Mouse (Mus musculus) embryonic facial prominence, embryonic 14.5 days (tissue): Measurements from ENCODE around the gene Polr3h. TPM values are rescaled to one million over a fixed set of nuclear protein-coding genes. Genes with fewer than 3 reads are reported as not detected.

ENCODE experiments used
- ATAC-seq: fragments of 200-750 bp; cut with Nextera tagmentation; 2 replicates; pipeline ENCODE4 v1.8.0; 2017; ENCODE audit warnings: low read depth, moderate number of reproducible peaks, moderate TSS enrichment
- DNase-seq: peaks from one replicate; pipeline ENCODE4 v3.0.0-alpha.2; 2015; ENCODE audit warnings: low spot score
- H3K27ac ChIP-seq: fragments of 300-500 bp; sonication (generic); replicated peaks from 2 replicates; pipeline ENCODE4 v1.5.1; 2014; ENCODE audit warnings: low read depth, mild to moderate bottlenecking, low read length, moderate library complexity
- H3K27me3 ChIP-seq: fragments of 300-500 bp; sonication (generic); replicated peaks from 2 replicates; pipeline ENCODE4 v1.6.1; 2014; ENCODE audit warnings: low read length; ENCODE audit not compliant: control insufficient read depth, insufficient read depth
- H3K36me3 ChIP-seq: fragments of 300-500 bp; sonication (generic); 2 replicates; pipeline ENCODE4 v1.6.1; 2014; ENCODE audit warnings: low read length, mixed read lengths; ENCODE audit not compliant: control insufficient read depth, insufficient read depth
- H3K4me1 ChIP-seq: fragments of 300-500 bp; sonication (generic); 2 replicates; pipeline ENCODE4 v1.6.1; 2014; ENCODE audit warnings: antibody characterized with exemption, low read length; ENCODE audit not compliant: control insufficient read depth, insufficient read depth
- H3K4me2 ChIP-seq: fragments of 300-500 bp; sonication (generic); 2 replicates; pipeline ENCODE4 v1.6.1; 2014; ENCODE audit warnings: low read depth, mild to moderate bottlenecking, low read length, moderate library complexity, mixed read lengths
- H3K4me3 ChIP-seq: fragments of 300-500 bp; sonication (generic); 2 replicates; pipeline ENCODE4 v1.5.1; 2014; ENCODE audit warnings: low read depth, mild to moderate bottlenecking, low read length
- H3K9ac ChIP-seq: fragments of 300-500 bp; sonication (generic); 2 replicates; pipeline ENCODE4 v1.6.1; 2014; ENCODE audit warnings: low read depth, mild to moderate bottlenecking, low read length, moderate library complexity, mixed read lengths
- H3K9me3 ChIP-seq: fragments of 300-500 bp; sonication (generic); 2 replicates; pipeline ENCODE4 v1.6.1; 2016; ENCODE audit warnings: low read length; ENCODE audit not compliant: control insufficient read depth
- WGBS: fragments of 180-500 bp; shearing (Covaris S2); extraction: QIAGEN DNeasy Blood & Tissue Kit; methylation state at CpG from one replicate; pipeline ENCODE4 v1.1.7; 2014; 5-methylcytosine and 5-hydroxymethylcytosine counted together
- polyA plus RNA-seq: library from polyadenylated mRNA; unstranded; fragments of >200 nt; fragmentation: Nextera tagmentation; extraction: Ambion mirVana; gene quantifications from 2 replicates; pipeline ENCODE4 v1.2.1, GENCODE M21; 2014

The Polr3h gene
- polyA plus RNA-seq, 1 experiment from 2014 or later = 70.4 TPM

- 38% methylated on average over 12 of the region's 12 CpGs for WGBS
- Histone ChIP-seq H3K27ac (no peak overlapping the region), H3K9ac (peak overlapping the region; percentile 19), H3K36me3 (no peaks in the 10 kb centered on the region), H3K9me3 (no peaks in the 10 kb centered on the region), H3K4me3 (no peak overlapping the region), H3K27me3 (no peaks in the 10 kb centered on the region), H3K4me2 (no peak overlapping the region), H3K4me1 (peaks cover 15% of the 10 kb centered on the region)
- DNase-seq (peak; percentile 28), ATAC-seq (no peak)
Measured at GRCm38 (mm10) chr15:81932951-81933470, 7.0 kb upstream of the Polr3h start.

DNA sequence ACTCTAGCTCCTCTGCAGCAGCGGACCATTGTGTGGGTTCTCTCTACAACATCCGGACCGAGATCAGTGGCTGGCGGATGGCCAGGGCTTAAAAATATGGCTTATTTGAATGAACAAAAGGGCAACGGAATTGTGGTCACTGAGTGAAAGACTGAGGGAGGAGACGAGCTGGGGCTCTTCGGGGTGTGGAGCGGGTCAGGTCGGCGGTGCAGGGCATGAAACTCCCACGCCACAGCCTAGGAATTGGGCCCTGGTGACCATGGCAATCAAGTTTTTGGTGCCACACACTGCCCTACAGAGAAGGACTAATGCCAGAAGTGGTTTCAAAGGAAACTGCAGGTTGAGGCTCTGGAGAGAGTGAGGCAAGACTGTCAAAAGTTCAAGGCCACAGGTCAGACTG is 2.2 kb upstream of the Polr3h start:
- Histone ChIP-seq H3K4me3 (no peak overlapping the region), H3K9me3 (no peaks in the 10 kb centered on the region), H3K27ac (no peak overlapping the region; the same call in 1 of the 2 replicates), H3K4me1 (peaks cover 12% of the 10 kb centered on the region), H3K4me2 (no peak overlapping the region), H3K27me3 (no peaks in the 10 kb centered on the region), H3K9ac (no peak overlapping the region; the same call in 1 of the 2 replicates), H3K36me3 (no peaks in the 10 kb centered on the region)
- 57% methylated on average over 11 of the region's 11 CpGs for WGBS
- DNase-seq = peak; percentile 71
- ATAC-seq = no peak

- no peak overlapping the region for H3K4me3 ChIP-seq
- H3K36me3 ChIP-seq = no peaks in the 10 kb centered on the region
- no peaks in the 10 kb centered on the region for H3K27me3 ChIP-seq
- H3K4me1 ChIP-seq = peaks cover 12% of the 10 kb centered on the region
- no peak overlapping the region; the same call in 1 of the 2 replicates for H3K27ac ChIP-seq
- ATAC-seq (no peak), DNase-seq (peak; percentile 55)
- no peak overlapping the region for H3K9ac ChIP-seq
- 46% methylated on average over 4 of the region's 4 CpGs for WGBS
- H3K9me3 ChIP-seq = no peaks in the 10 kb centered on the region
- H3K4me2 ChIP-seq = no peak overlapping the region
Measured at GRCm38 (mm10) chr15:81927741-81928140, 1.7 kb upstream of the Polr3h start.

DNA sequence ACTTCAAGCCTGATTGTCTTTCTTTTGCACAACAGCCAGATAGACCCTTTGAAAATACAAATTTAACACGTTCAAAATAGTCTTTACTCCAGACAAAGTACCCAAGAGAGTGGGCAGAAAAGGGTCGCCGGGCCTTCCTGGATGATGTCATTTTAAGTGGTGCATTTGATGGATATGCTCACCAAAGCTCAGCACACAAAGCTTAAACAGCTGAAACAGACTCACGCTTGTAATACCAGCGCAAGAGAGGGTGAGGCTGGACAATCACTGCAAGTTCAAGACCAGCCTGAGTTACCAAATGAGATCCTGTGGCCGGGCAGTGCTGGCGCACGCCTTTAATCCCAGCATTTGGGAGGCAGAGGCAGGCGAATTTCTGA is 394 bp upstream of the Polr3h start:
- H3K9ac ChIP-seq = no peak overlapping the region
- H3K4me1 ChIP-seq = peaks cover 12% of the 10 kb centered on the region
- H3K4me3 ChIP-seq = peak overlapping the region; percentile 79
- 37% methylated on average over 9 of the region's 9 CpGs for WGBS
- H3K4me2 ChIP-seq = peak overlapping the region; percentile 92
- H3K36me3 ChIP-seq = no peaks in the 10 kb centered on the region
- no peak for DNase-seq
- peak; percentile 31 for ATAC-seq
- peak overlapping the region; percentile 77; the same call in 1 of the 2 replicates for H3K27ac ChIP-seq
- H3K9me3 ChIP-seq = no peaks in the 10 kb centered on the region
- H3K27me3 ChIP-seq = no peaks in the 10 kb centered on the region

DNA sequence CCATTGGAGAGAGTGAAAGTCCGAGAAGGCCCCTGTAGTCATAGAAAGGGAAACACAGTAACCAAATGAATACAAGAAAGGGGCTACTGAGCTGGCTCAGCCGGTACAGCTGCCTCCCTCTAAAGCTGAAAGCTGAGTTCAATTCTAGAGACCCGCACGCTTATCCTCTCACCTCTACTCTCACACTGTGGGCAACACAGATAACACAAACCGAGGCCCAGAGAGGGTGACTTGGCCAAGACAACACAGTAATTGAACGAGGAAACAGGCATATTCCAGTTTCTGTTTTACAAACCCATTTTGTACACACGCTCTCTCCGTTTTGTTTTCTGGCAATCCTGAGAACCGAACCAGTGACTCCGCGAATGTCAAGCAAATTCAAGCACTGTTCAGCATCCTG is 1.1 kb downstream of the Polr3h start:
- H3K9ac ChIP-seq = peak overlapping the region; percentile 79
- no peaks in the 10 kb centered on the region for H3K9me3 ChIP-seq
- peaks cover 12% of the 10 kb centered on the region for H3K4me1 ChIP-seq
- peak overlapping the region; percentile 92 for H3K4me2 ChIP-seq
- ATAC-seq = no peak
- no peak overlapping the region for H3K27ac ChIP-seq
- no peaks in the 10 kb centered on the region for H3K36me3 ChIP-seq
- peak overlapping the region; percentile 79 for H3K4me3 ChIP-seq
- 86% methylated on average over 11 of the region's 11 CpGs for WGBS
- DNase-seq = no peak
- no peaks in the 10 kb centered on the region for H3K27me3 ChIP-seq

- H3K4me1 ChIP-seq = peaks cover 8% of the 10 kb centered on the region
- peaks cover 12% of the 10 kb centered on the region for H3K36me3 ChIP-seq
- WGBS = 62% methylated on average over 4 of the region's 5 CpGs
- H3K9ac ChIP-seq = no peak overlapping the region
- no peaks in the 10 kb centered on the region for H3K27me3 ChIP-seq
- no peaks in the 10 kb centered on the region for H3K9me3 ChIP-seq
- ATAC-seq (no peak), DNase-seq (no peak)
- H3K4me3 ChIP-seq = no peak overlapping the region
- H3K4me2 ChIP-seq = no peak overlapping the region
- no peak overlapping the region for H3K27ac ChIP-seq
Measured at GRCm38 (mm10) chr15:81921255-81921654, 4.8 kb downstream of the Polr3h start.

DNA sequence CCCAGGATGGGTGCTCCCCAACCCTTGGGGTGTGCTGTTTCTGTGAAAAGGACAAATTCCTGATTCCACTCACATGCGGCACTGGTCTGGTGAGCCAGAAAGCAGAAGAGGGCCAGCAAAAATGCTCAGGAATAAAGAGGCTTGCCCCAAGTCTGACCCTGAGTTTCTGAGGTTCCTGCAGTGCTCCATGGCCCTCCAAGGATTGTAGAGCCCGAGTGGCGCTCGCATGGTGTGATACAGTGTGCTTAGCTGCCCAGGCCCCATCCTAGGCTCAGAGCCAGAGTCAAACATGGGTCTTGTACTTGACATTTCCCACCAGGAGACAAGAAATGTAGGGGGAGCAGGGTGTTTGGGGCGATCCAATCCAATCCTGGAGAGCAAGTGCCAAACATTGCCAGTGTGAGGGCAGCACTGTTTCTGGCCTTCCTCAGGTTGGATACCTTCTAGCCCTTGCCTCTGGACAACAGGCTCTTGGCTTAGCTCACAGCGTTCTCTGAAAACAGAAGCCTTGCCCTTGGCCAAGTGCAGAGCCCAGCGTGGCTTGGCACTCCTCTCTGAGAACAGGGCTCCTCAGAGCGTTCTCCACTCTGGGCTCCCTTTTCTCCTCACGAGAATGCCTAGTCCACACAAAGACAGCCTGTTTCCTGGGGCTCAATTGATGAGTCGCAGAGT is 5.4 kb downstream of the Polr3h start:
- no peak overlapping the region for H3K27ac ChIP-seq
- no peak overlapping the region for H3K4me2 ChIP-seq
- no peak overlapping the region for H3K4me3 ChIP-seq
- no peak overlapping the region for H3K9ac ChIP-seq
- no peaks in the 10 kb centered on the region for H3K27me3 ChIP-seq
- no peaks in the 10 kb centered on the region for H3K9me3 ChIP-seq
- ATAC-seq (no peak), DNase-seq (no peak)
- peaks cover 8% of the 10 kb centered on the region for H3K4me1 ChIP-seq
- peaks cover 17% of the 10 kb centered on the region for H3K36me3 ChIP-seq
- WGBS = 79% methylated on average over 10 of the region's 10 CpGs

DNA sequence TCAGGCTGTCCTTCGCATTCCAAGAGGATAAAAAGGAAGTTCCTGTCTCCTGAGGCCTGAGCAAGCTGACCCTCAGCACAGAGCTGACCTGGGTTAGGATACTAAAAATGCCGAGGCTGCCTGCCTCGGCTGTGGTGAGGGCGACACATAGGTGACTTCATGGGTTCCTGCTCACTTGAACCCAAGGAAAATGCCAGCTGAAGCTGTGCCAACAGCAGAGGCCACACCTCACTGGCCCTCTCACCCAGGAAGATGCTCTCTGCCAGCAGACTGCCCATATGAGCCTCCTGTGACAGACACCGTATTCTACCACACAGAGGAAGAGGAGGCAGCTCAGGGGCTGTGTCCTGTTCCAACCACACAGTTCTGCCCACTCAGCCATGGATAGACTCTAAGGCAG is 7.0 kb downstream of the Polr3h start:
- Histone ChIP-seq H3K4me3 (no peak overlapping the region), H3K4me1 (no peaks in the 10 kb centered on the region), H3K9me3 (no peaks in the 10 kb centered on the region), H3K9ac (no peak overlapping the region), H3K27me3 (no peaks in the 10 kb centered on the region), H3K36me3 (peaks cover 32% of the 10 kb centered on the region), H3K27ac (no peak overlapping the region), H3K4me2 (no peak overlapping the region)
- ATAC-seq (no peak), DNase-seq (no peak)
- WGBS = 77% methylated on average over 5 of the region's 5 CpGs
